17 mouse cellular contexts compared by ENCODE assay signal in genomic region chr13:21005642-21006320, GRCm38 (mm10).
DNase-seq lines count a peak whose midpoint lies in the region; ATAC-seq and TF ChIP-seq lines count a peak whose summit lies in the region.
"Had no signal": no experiment of that assay in that cellular context is flagged by ENCODE, and none has a peak within 500 bp of the region (broad histone marks: within the 10 kb centered on the region; RNA-seq: fewer than 3 reads in every experiment).

No protein-coding gene starts in this region.

- H3K27me3 ChIP-seq in hindbrain, embryonic 11.5 days (ENCODE audit: control insufficient read depth, insufficient read depth, low read length), result no peaks in the 10 kb centered on the region
- H3K27me3 ChIP-seq in midbrain, embryonic 14.5 days (ENCODE audit: control insufficient read depth, insufficient read depth, low read length), result no peaks in the 10 kb centered on the region
- H3K27me3 ChIP-seq in intestine, postnatal 0 days (replicated peaks; ENCODE audit: control insufficient read depth, insufficient read depth, low read length), result no peaks in the 10 kb centered on the region
- H3K27me3 ChIP-seq: intestine, embryonic 15.5 days had no signal

- intact Hi-C loops in left cerebral cortex, postnatal 4 days (cut with DNase I), result no loop called here

- no peak overlapping the region for H3K9ac ChIP-seq in hindbrain, embryonic 11.5 days (ENCODE audit: low read depth, low read length)
- H3K9ac ChIP-seq in midbrain, embryonic 14.5 days (replicated peaks; ENCODE audit: low read length), result no peak overlapping the region
- no peak overlapping the region for H3K9ac ChIP-seq in intestine, postnatal 0 days (ENCODE audit: low read depth, low read length)
- H3K9ac ChIP-seq: intestine, embryonic 15.5 days had no signal

- no peak overlapping the region for H3K4me3 ChIP-seq in hindbrain, embryonic 11.5 days (ENCODE audit: low read depth, low read length)
- H3K4me3 ChIP-seq in midbrain, embryonic 14.5 days (replicated peaks; ENCODE audit: low read depth, low read length), result no peak overlapping the region
- H3K4me3 ChIP-seq in intestine, postnatal 0 days (ENCODE audit: low read depth, low read length), result no peak overlapping the region
- H3K4me3 ChIP-seq: erythroblast, embryonic 14.5 days; intestine, embryonic 15.5 days had no signal

- ATAC-seq in hindbrain, embryonic 11.5 days (ENCODE audit: low FRiP score), result peak; percentile 90
- peak; percentile 82 for ATAC-seq in midbrain, embryonic 14.5 days (ENCODE audit: low FRiP score, low TSS enrichment)
- no peak for ATAC-seq in intestine, postnatal 0 days
- ATAC-seq: intestine, embryonic 15.5 days had no signal

- H3K4me2 ChIP-seq in hindbrain, embryonic 11.5 days (replicated peaks; ENCODE audit: low read depth, low read length), result no peak overlapping the region
- H3K4me2 ChIP-seq in midbrain, embryonic 14.5 days (ENCODE audit: low read length), result no peak overlapping the region
- H3K4me2 ChIP-seq in intestine, postnatal 0 days (replicated peaks; ENCODE audit: low read depth), result no peak overlapping the region
- H3K4me2 ChIP-seq: intestine, embryonic 15.5 days had no signal

- TF ChIP-seq CTCF in intestine, postnatal 0 days (IDR thresholded peaks at IDR 0.05; ENCODE audit: low read depth), result no peak

- DNase-seq in left cerebral cortex, postnatal 4 days, result peak; percentile 61
- no peak for DNase-seq in left cerebral cortex, adult 11 months (ENCODE audit: low spot score)
- peak; percentile 49 for DNase-seq in hindbrain, embryonic 11.5 days (ENCODE audit: low spot score)
- peak; percentile 75 for DNase-seq in midbrain, embryonic 14.5 days
- DNase-seq in retina, postnatal 7 days (ENCODE audit: low read depth, low spot score), result peak; percentile 11
- DNase-seq in spleen, postnatal 36 days (ENCODE audit: low spot score in 2 of 2), result no peak
- DNase-seq: adrenal gland, postnatal 25 days; heart, adult 11 months; heart, postnatal 10 days; kidney, postnatal 4 days; liver; lung, adult 2 months had no signal

- no peaks in the 10 kb centered on the region for H3K9me3 ChIP-seq in hindbrain, embryonic 11.5 days (ENCODE audit: control insufficient read depth, low read length)
- no peaks in the 10 kb centered on the region for H3K9me3 ChIP-seq in midbrain, embryonic 14.5 days (ENCODE audit: control insufficient read depth, low read length)
- H3K9me3 ChIP-seq in intestine, postnatal 0 days (ENCODE audit: control insufficient read depth), result no peaks in the 10 kb centered on the region
- H3K9me3 ChIP-seq: G1E; intestine, embryonic 15.5 days had no signal

- H3K27ac ChIP-seq in hindbrain, embryonic 11.5 days (ENCODE audit: low read depth, low read length), result no peak overlapping the region
- no peak overlapping the region for H3K27ac ChIP-seq in midbrain, embryonic 14.5 days (replicated peaks; ENCODE audit: low read depth, low read length)
- no peak overlapping the region for H3K27ac ChIP-seq in intestine, postnatal 0 days (ENCODE audit: low read depth, low read length)
- H3K27ac ChIP-seq: intestine, embryonic 15.5 days; macrophage had no signal

- 68% methylated on average over 5 of the region's 5 CpGs for WGBS in hindbrain, embryonic 11.5 days
- 44% methylated on average over 5 of the region's 5 CpGs for WGBS in midbrain, embryonic 14.5 days
- WGBS in intestine, postnatal 0 days, result 84% methylated on average over 5 of the region's 5 CpGs

- no peaks in the 10 kb centered on the region for H3K36me3 ChIP-seq in hindbrain, embryonic 11.5 days (ENCODE audit: control insufficient read depth, insufficient read depth, low read length)
- H3K36me3 ChIP-seq in midbrain, embryonic 14.5 days (ENCODE audit: control insufficient read depth, insufficient read depth, low read length), result no peaks in the 10 kb centered on the region
- no peaks in the 10 kb centered on the region for H3K36me3 ChIP-seq in intestine, postnatal 0 days (ENCODE audit: control insufficient read depth, insufficient read depth)
- H3K36me3 ChIP-seq: G1E; intestine, embryonic 15.5 days had no signal

- no peaks in the 10 kb centered on the region for H3K4me1 ChIP-seq in hindbrain, embryonic 11.5 days (replicated peaks; ENCODE audit: control insufficient read depth, insufficient read depth, low read length)
- no peaks in the 10 kb centered on the region for H3K4me1 ChIP-seq in midbrain, embryonic 14.5 days (ENCODE audit: control insufficient read depth, insufficient read depth, low read length)
- H3K4me1 ChIP-seq in intestine, postnatal 0 days (replicated peaks; ENCODE audit: control insufficient read depth, insufficient read depth, low read length), result no peaks in the 10 kb centered on the region
- H3K4me1 ChIP-seq: intestine, embryonic 15.5 days had no signal

Comparison
In these comparisons a context has a peak if more than half of its experiments do, and no peak if none do; other contexts are left out.
1. DNase-seq: peak in left cerebral cortex, postnatal 4 days (single experiment), hindbrain, embryonic 11.5 days (single experiment), midbrain, embryonic 14.5 days (single experiment) and retina, postnatal 7 days (single experiment); none in left cerebral cortex, adult 11 months (single experiment) and spleen, postnatal 36 days (0 of 2).